Mouse (Mus musculus) 416B (cell line): ENCODE data around the gene Gm19426.
A peak's percentile ranks its signal among the peaks of the same experiment; 100 is the strongest.
"Not testable (repeated sequence)": the region's sequence is repeated elsewhere in the genome, so short reads cannot be mapped to it uniquely, and the experiment has no call there.

Experiments
- DNase-seq: peaks from one replicate; pipeline ENCODE4 v3.0.0; 2011; ENCODE audit warnings: low read depth

Gene Gm19426

DNA sequence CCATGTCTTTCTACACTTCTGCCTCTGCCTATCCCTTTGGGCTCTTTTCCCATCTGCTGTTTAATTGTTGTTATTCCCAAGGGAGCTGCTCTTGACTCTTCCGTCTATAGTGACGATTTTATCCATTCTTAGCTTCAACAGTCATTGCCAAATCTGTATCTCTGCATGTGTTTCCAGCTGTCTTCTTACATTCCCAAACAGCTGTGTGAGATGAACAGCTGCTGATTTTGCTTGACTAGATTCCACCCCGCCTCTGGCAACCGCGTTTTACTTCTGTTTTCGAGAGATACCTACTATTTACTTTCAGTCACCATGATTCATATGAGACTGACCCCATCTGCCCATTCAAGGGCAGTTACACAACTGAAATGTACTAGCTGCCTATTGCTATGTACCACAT is 6.7 kb upstream of the Gm19426 start:
- DNase-seq, result no peak

DNA sequence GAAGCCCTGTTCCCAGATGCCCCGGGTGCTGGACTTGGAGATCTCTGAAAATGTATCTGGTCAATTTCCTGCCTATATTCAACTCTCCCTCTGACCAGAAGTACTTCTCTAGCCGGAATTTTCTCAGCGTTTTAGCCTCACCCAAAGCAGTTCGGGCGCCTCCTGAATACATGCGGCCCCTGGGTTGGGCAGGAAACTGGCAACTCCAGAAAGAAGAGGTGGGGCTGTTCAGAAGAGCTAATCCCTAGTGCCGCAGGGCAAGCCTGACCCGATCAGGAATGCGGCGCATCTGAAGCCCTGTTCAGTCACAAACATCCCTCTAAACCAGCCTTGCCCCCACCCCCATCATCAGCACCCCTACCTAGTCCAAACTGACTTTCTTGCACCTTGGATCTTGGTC is 671 bp upstream of the Gm19426 start:
- no peak for DNase-seq

DNA sequence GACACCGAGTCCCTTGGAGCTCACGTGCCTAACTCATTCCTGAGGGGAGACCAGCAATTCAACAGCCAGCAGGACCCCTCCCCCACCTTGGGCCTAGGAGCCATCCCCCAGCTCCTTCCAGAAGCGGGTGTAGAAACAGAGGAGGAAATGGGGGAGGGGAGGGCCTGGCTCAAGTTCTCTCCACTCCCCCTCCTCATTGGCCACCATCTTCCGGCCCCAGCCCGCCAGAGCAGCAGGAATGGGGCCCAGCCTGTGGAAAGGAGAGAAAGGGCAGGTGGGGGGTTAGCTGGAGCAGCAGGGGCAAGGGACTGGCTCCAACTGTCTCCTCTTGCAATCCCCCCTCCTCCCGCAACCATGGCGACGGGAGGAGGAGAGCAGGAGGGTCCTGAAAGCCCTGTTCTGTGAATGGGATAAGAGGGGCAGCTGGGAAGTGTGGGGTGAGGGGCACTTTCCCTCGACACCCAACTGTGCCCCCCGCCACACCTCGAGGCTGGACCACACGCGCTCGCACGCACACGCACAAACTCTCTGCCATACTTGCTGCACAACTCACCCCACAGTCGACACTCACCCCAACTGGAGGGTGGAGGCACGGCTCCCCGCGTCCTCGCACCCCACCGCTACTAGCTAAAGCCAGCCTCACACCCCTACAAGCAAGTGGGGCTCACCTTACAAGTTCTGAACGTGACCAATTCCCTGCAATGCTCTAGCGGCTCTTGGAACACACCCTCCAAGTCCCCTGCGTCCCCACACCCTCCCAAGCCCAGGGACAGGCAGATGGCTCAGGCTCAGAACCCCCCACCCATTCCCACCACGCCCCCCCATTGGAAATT is 788 bp downstream of the Gm19426 start:
- DNase-seq, result no peak

DNA sequence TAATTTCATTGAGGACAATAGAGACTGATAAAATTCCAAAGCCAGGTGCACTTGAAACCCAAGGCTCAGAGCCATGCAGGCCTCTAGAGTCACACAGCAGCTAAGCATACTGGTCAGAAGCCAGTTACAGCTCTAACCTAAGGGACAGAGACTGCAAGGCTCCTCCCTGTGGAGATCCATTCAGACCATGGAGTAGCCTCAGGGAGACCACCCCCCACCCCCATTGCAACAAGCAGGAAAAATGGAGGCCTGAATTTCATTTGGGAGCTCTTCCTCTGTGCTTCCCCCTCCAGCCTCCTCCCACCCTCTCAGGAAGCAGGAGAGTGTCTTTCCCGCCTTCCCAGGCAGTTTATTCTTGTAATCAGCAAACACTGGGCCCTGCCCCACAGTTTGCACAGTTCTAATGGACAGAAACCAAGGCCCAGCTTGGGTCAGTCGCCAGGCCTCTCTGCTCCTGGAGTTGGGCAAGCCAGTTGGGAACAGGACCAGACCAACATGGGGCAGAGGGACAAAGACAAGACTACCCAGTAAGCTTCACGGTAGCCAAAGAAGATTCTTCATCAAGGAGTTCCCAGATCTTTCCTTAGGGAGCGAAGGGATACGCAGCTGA is 1.5 kb downstream of the Gm19426 start:
- DNase-seq, result no peak

DNA sequence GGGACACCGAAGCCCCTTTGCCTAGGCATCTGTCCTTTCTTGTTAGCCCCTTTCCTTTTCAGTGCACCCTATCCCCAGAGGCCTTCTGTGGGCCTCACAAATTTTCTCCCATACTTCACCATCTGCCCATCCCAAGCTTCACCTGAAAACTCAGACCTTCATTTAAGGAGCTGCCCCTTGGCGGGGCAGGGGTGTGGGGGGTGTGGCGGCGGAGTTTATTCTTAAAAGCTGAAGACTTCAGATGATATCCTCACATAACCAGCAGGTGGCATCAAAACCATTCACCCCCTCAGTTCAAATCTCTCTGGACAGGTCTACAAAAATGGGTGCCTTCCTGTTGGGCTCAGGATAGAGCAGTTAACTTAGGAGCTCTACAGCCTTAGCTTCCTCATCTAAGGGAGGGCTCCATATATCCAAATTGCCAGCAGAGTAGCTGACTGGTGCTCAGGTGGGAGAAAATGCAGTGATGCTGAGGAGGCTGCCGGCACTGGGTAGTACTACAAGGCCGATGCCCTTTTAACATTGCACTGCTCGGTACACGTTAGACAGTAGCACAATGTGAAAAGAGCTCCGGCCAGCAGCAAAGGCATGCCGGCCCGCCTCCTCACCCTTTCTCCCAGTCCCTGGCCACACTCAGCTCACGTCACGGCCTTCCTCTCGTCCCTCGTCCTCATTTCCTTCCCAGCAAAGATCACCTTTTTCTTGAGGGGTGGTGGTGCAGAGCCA is 2.7 kb downstream of the Gm19426 start:
- peak; percentile 71 for DNase-seq

DNA sequence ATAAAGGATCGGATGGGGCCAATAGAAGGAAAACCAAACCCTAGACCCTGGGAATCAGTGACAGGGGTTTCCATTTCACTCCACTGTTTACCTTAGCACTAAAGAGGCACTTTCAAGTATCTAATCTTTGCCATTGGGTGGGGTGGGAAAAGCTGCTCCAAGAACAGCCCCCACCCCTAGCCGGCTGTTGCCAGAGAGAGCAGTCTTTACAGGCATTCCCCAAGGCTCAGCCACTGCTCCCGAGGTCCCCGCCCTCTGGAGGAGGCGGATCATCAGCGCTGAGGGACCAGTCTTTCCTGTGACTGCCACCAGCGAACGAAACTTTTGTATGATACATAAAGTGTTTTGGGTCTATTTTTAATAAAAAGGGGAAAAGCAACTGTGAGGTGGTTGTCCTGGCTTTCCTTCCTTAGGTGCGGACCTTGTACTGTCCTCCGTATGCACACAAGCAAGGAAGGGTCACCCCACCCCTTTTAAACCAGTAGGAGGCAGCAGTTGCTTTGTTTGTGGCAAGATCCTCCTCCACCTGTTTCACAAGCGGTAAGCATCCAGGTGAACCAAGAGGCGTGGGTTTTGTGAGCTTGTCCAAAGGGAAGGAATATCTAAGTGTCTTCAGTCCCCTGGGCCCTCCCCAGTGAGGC is 5.1 kb downstream of the Gm19426 start:
- DNase-seq, result no peak

DNA sequence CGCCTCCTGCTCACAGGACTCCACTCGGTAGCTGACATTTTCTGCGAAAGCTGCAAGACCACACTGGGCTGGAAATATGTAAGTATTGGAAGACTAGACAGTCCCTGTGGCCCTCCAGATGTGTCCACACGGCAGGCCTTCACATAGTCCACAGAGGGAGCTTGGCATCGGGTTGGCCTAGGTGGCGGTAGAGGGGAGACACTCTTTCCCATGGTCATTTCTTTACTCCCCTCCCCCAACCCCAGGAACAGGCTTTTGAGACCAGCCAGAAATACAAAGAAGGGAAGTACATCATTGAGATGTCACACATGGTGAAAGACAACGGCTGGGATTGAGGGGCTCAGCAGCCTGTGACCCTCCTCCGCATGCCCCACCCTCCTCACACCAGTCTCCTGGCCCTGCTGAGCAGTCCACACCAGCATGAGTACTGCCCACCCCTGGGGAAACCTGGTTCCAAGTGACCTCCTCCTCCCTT is 6.0 kb downstream of the Gm19426 start:
- no peak for DNase-seq

DNA sequence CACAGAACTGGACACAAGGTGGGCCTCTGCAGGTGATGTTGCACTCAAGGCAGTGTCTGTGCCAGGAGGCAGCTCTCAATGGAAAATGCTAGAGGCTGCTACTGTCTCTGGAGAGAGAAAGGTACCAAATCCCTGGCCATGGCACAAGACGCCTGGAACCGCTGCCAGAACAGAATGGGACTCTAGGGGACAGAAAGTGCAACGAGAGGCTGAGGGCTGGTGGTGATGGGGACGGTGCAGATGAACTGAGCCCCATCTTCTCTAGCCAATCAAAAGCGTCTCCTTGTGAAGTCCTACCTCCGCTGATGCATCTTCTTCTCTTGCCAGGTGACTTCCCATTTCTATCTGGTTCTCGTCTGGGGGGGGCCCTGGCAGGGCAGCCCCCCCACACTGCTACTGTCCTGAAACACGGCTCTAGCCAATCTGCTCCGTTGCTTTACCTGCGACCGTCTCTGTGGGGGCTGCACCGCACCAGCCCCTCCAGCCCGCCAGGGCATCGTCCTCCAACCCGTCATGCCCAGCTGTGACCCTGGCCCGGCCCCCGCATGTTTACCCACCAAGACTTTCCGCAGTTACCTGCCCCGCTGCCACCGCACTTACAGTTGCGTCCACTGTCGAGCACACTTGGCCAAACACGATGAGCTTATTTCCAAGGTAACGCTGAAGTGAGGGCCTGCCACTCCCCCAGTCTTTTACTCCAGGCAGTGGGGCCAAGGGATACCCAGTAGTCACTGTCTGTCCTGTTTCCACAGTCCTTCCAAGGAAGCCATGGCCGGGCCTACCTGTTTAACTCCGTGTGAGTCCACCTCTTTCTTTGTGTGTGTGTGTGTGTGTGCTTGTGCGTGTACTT is 6.9 kb downstream of the Gm19426 start:
- DNase-seq, result no peak

DNA sequence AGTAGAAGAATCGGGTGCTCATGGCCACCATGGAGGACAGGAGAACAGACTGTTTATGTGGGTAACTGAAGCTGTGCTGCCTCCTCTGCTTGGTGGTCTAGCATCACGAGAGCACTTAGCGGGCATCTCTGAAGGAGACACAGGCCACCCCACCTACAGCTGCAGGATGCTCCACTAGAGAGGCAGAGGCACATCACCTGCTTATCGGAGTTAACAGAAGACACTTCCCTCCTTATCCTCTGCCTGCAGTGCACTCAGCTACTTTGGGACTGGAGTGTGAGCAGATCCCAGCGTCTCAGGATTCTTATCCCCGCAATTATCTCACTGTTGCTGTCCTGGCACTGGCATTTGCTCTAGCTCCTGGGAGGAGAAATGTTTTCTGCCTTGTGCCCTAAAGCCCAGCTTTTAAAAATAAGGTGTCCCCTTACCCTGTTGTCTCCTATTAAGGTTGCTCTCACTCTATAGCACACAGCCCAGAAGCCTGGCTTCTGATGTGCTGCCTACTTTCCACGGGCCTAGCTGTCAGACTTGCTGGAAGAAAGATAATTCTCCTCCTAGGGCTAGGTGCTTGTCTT is 8.0 kb downstream of the Gm19426 start:
- DNase-seq, result no peak

DNA sequence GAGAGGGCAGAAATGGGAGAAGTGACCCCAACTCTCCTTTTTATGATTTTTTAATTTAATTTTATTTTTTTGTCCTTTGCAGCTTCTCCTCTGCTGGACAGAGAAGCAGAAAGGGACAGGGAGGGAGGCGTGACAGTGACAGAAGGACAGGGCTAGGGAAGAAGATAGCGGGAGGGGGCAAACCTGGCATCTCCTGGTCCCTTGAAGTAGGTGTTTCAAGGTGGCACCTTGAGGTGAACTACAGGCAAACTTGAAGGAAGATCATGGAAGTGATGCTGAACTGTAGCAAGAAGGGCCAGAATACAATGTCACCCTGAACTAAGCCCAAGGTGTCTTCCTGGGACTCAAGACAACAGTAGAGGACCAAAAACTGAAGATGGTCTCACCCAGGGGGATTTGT is 8.5 kb downstream of the Gm19426 start:
- DNase-seq, result no peak

DNA sequence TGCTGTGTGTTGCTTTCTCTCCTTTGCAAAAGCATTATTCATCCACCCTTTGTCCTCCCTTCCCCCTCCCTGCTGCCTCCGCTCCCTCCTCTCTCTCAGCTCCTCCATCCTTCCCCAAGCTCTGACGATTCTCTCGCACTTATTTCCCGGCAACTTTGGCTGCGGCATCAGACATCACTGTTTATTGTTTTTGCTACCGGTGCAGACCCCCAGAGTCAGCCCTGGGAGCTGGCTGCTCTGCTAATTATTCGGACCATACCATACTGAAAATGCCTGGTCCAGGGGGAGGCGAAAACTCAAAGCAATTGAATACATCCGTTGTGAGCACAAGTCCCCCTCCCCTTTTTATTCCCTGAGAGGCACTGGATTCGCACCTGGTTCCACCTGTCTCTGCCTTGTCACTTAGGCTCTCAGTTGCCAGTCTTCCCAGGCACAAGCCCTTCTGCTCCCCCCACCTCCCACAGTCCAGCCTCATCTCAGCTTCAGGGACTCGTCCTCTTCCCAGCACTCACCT is 9.0 kb downstream of the Gm19426 start:
- no peak for DNase-seq

DNA sequence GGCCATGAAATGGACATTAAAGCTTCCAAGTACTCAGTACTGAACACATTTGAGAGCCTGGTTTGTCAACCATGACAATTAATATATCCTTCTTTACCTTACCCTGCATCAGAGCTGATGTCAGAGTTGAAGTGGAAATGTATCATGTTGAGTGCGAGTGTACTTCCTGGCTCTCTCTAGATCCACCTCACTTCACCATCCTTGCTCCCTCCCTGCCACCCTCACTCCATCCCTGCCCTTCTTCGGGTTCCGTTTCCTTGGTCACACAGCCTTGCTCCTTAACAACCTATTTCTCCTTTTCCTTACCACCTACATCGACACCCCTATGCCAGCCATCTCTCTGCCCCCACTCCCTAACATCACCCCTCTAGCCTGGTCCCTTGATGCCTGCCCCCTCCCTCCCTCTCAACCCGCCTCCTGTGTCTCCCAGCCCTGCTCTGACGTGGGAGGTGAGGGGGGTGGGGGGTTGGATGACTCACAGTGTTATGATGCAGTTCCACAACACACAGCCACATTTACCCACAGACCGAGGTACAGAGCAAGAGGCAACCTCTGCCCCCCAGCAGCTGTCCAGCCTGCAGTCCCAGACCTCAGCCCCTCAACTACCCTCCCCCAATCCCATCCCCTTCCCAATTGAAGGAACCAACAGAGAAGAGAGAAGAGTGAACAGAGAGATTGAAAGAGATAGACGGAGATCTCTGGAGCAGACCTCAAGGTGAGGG is 9.7 kb downstream of the Gm19426 start, which contains the start of gene Ypel4:
Gene Ypel4, plus strand, starts transcription at position 480 of the 722 bp plus-strand sequence.
- DNase-seq, result peak; percentile 26

DNA sequence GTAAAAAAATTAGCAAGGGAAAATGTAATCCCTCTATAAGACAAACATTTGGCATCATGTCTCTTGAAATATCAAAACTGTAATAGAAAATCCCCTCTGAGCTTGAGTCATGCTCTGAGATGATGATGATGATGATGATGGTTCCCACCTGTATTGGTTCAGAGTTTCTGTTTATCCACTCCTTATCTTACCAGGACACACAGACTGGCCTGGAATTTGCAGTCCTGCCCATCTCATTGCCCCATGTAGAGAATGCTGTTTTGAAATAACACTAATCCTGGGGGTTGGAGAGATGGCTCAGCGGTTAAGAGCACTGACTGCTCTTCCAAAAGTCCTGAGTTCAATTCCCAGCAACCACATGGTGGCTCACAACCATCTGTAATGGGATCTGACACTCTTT is 11.1 kb downstream of the Gm19426 start:
- no peak for DNase-seq

DNA sequence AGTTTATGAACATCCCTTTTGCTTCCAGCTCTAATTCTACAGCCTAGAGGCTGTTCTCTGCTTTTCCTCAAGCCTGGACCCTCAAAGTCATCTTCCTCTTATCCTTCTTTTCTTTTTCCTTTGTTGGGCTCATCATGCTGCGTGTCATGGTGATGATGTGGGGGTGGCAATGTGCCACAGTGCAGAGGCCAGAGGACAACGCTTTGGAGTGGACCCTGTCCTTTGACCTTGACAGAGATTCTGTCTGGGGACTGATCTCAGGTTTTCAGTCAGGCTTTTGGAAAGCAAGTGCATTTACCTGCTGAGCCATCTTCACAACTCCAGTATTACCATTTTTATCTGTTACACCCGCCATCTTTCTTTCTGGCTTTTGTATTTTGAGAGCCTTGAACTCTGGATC is 12.2 kb downstream of the Gm19426 start:
- DNase-seq, result no peak

DNA sequence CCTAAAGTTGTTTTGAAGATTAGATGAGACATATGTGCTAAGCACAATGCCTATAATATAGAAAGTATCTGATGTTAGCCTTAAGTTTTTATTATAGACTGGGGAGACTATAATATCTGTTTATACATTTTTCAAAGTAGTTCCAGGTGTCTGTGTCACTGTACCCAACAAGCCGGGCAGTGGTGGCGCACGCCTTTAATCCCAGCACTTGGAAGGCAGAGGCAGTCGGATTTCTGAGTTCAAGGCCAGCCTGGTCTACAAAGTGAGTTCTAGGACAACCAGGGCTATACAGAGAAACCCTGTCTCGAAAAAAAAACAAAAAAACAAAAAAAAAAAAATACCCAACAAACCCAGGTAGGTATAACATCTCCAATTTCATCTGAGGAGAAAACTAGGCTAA is 15.3 kb downstream of the Gm19426 start:
- not testable (repeated sequence) for DNase-seq

DNA sequence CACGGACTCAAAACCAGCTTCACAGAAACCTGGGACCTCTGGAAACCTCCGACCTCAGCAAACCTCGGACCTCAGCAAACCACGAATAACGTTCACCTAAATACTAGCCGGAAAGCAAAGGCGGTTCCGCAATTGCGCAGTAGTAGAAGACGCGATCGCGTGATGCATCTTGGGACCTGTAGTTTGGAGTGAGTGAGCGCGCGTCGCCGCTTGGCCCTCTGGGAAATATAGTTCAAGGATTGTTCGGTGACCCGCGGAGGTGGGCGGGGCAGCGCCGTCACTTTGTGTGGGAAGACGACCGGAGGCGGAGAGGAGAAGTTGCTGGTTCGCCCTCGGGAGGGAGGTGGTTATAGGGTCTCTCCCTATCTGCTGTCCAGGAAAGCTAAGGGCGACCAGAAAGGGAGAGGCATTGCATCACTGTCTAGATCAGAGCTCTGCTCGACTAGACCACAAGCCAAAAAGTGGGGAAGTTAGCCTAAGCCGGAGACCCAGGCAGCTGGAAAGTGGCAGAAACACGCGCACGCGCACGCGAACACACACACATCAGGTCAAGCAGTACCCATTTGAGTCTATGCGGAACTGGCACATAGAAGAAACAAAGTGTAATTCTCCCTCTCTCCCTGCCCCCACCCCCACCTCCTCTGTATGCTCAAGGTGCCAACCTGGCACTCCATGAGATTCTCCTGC is 16.1 kb downstream of the Gm19426 start, which contains the start of gene Clp1:
Gene Clp1, minus strand, starts transcription at position 179 of the 687 bp plus-strand sequence.
- peak; percentile 99 for DNase-seq

DNA sequence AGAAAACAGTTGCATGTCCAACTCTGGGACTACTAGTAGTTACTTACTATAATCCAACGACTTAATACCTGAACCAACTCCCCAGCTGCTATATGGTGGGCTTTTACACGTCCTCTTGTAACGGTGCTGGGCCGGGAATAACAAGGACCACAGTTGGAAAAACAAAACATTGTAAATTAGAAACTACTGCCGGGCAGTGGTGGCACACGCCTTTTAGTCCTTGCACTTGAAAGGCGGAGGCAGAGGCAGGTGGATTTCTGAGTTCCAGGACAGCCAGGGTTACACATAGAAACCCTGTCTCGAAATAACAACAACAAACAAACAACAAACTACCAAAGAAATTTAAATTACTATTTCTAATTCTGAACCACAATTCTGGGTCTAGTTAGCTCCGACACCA is 16.7 kb downstream of the Gm19426 start:
- peak; percentile 15 for DNase-seq

DNA sequence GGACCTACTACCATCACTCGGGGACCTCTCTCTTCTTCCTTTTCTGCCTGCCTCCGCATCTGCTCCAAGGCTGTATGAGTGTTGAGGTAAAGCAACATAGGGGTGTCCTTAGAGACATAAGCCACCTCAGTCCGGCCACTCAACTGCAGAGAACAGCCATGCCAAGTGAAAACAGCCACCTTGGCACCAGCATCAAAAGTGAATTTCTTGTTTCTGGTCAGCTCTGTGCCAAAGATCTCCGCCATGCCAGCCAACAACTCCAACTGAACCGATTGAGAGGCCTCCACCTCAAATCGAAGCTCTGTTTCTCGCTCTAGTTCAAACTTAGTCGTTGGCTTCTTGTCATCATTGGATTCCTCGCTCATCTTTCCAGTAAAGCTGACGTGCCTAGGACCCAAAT is 17.7 kb downstream of the Gm19426 start:
- no peak for DNase-seq

DNA sequence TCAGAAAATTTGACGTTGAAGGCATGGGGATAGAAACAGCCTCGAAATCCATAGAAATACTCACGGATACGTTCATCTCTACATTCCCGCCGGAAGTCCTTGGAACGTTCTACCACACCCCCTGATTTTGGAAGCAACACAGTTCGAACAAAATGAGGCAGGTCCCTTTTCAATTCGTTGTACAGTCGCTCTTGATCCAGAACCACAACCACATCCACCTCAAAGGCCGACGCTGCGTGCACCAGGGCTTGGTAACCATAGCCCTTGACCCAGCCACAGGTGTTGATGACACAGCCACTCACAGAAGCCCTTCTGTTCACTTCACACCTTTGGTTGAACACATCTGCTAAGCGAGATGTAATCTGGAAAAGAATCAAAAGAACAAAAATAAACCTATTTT is 19.6 kb downstream of the Gm19426 start:
- DNase-seq, result no peak
